Mouse (Mus musculus): ENCODE measurements at regions not wholly inside any gene's neighbourhood (a gene's known extent, or its start where the extent isn't known, plus 50 kb on each side); places are given as distances from the start of the nearest gene placed in this dataset.

DNA sequence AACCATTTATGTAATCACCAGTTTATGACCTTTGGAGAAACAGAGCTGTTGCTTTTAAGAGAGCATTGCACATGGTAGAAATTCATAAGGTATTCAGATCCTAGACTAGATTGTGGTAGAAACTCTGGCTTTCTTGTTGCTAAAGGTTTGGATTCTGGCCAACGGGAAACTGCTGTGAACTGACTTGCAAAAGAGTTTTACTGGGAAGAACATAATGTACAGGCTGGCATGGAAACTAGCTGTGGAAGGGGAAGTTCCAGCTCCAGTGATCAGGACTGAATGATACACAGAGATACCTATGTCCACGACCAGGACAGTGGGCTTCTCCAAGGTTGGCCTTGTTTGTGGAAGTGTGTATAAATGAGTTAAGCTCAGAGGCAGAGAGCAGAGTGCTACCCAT, 318.9 kb downstream of the Sv2b start:
- no peaks in the 10 kb centered on the region for H3K9me3 ChIP-seq (ENCODE audit: control insufficient read depth, insufficient read depth, low read depth, low read length)
- no peaks in the 10 kb centered on the region for H3K4me1 ChIP-seq (ENCODE audit: control insufficient read depth in 2 of 2, insufficient read depth in 2 of 2, low read length in 2 of 2, poor library complexity in 1 of 2)
- DNase-seq (ENCODE audit: low read depth, low spot score): no peak
- no peaks in the 10 kb centered on the region for H3K36me3 ChIP-seq (ENCODE audit: control insufficient read depth, insufficient read depth, low read length, poor library complexity, severe bottlenecking)
- no peak overlapping the region for H3K4me3 ChIP-seq (ENCODE audit: insufficient read depth in 1 of 2, low read depth in 1 of 2, low read length in 2 of 2, poor library complexity in 1 of 2, severe bottlenecking in 1 of 2)
- no peak for TF ChIP-seq MAFK (IDR thresholded peaks at IDR 0.05; ENCODE audit: insufficient read depth, low read depth, low read length)
- no peak for TF ChIP-seq ZC3H11A (IDR thresholded peaks at IDR 0.05; ENCODE audit: borderline replicate concordance, low read depth, low read length)
- TF ChIP-seq HCFC1 (IDR thresholded peaks at IDR 0.05; ENCODE audit: borderline replicate concordance, insufficient read depth, low read length): no peak
- no peak for TF ChIP-seq CHD2 (IDR thresholded peaks at IDR 0.05; ENCODE audit: low read depth, low read length)
- TF ChIP-seq ZNF384 (IDR thresholded peaks at IDR 0.05; ENCODE audit: low read depth, low read length): no peak
- in situ Hi-C loops (cut with MboI; ENCODE audit: low sequenced_read_pairs in 2 of 2, unreplicated experiment in 2 of 2): no loop called here
- H3K27ac ChIP-seq (ENCODE audit: insufficient read depth, low read depth, low read length, poor library complexity, severe bottlenecking): no peak overlapping the region
- H3K9ac ChIP-seq (ENCODE audit: insufficient read depth, low read depth, low read length, poor library complexity, severe bottlenecking): no peak overlapping the region

DNA sequence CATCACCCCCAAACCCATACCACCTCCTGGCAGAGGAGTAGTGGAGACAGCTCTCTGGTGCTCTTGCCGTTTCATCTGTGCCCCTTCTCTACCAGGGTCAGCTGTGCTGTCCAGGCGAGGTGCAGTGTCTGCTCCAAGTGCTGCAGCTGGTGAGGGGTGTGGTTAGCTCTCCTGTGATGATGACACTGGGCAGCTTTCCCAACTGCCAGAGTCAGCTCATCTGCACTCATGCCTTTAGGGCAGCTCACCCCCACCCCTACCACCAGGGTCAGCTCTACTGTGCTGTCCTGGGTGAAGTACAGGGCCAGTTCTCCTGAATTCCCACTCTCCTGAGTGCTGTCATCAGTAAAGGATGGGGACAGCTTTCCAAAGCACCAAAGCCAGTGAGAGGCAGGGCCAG, 329.6 kb downstream of the Sv2b start:
- no peak for TF ChIP-seq ZC3H11A (IDR thresholded peaks at IDR 0.05; ENCODE audit: borderline replicate concordance, low read depth, low read length)
- no peak for TF ChIP-seq ZNF384 (IDR thresholded peaks at IDR 0.05; ENCODE audit: low read depth, low read length)
- no peak for TF ChIP-seq HCFC1 (IDR thresholded peaks at IDR 0.05; ENCODE audit: borderline replicate concordance, insufficient read depth, low read length)
- no peak for TF ChIP-seq CHD2 (IDR thresholded peaks at IDR 0.05; ENCODE audit: low read depth, low read length)
- TF ChIP-seq MAFK (IDR thresholded peaks at IDR 0.05; ENCODE audit: insufficient read depth, low read depth, low read length): no peak
- no peaks in the 10 kb centered on the region for H3K36me3 ChIP-seq (ENCODE audit: control insufficient read depth, insufficient read depth, low read length, poor library complexity, severe bottlenecking)
- in situ Hi-C loops (cut with MboI; ENCODE audit: low sequenced_read_pairs in 2 of 2, unreplicated experiment in 2 of 2): no loop called here
- H3K4me3 ChIP-seq (ENCODE audit: insufficient read depth in 1 of 2, low read depth in 1 of 2, low read length in 2 of 2, poor library complexity in 1 of 2, severe bottlenecking in 1 of 2): no peak overlapping the region
- H3K27ac ChIP-seq (ENCODE audit: insufficient read depth, low read depth, low read length, poor library complexity, severe bottlenecking): no peak overlapping the region
- no peak for DNase-seq (ENCODE audit: low read depth, low spot score)
- no peaks in the 10 kb centered on the region for H3K4me1 ChIP-seq (ENCODE audit: control insufficient read depth in 2 of 2, insufficient read depth in 2 of 2, low read length in 2 of 2, poor library complexity in 1 of 2)
- no peak overlapping the region for H3K9ac ChIP-seq (ENCODE audit: insufficient read depth, low read depth, low read length, poor library complexity, severe bottlenecking)
- no peaks in the 10 kb centered on the region for H3K9me3 ChIP-seq (ENCODE audit: control insufficient read depth, insufficient read depth, low read depth, low read length)

DNA sequence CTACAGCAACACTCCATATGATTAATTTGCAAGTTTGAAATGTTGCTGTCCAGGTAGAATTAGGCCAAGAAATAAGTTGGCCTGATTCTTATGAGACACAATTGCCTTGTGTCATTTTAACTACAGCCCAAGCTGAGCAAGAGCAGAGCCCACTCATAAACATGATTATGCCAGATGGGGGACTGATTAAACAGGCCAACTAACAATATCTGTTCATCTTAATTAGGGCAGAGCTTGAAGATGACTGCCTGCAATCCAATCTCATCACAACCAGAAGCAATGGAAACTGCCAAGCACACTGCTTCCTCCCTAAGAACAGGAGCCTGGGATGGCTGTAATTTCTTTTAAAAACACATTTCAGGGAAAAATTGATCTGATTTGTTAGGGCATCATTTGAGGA, 333.1 kb downstream of the Sv2b start:
- TF ChIP-seq HCFC1 (IDR thresholded peaks at IDR 0.05; ENCODE audit: borderline replicate concordance, insufficient read depth, low read length): no peak
- no peak for TF ChIP-seq ZC3H11A (IDR thresholded peaks at IDR 0.05; ENCODE audit: borderline replicate concordance, low read depth, low read length)
- TF ChIP-seq MAFK (IDR thresholded peaks at IDR 0.05; ENCODE audit: insufficient read depth, low read depth, low read length): no peak
- Histone ChIP-seq H3K27ac (ENCODE audit: insufficient read depth, low read depth, low read length, poor library complexity, severe bottlenecking) (no peak overlapping the region), H3K4me1 (ENCODE audit: control insufficient read depth in 2 of 2, insufficient read depth in 2 of 2, low read length in 2 of 2, poor library complexity in 1 of 2) (no peaks in the 10 kb centered on the region), H3K9ac (ENCODE audit: insufficient read depth, low read depth, low read length, poor library complexity, severe bottlenecking) (no peak overlapping the region), H3K36me3 (ENCODE audit: control insufficient read depth, insufficient read depth, low read length, poor library complexity, severe bottlenecking) (no peaks in the 10 kb centered on the region), H3K9me3 (ENCODE audit: control insufficient read depth, insufficient read depth, low read depth, low read length) (no peaks in the 10 kb centered on the region), H3K4me3 (ENCODE audit: insufficient read depth in 1 of 2, low read depth in 1 of 2, low read length in 2 of 2, poor library complexity in 1 of 2, severe bottlenecking in 1 of 2) (no peak overlapping the region)
- no peak for DNase-seq (ENCODE audit: low read depth, low spot score)
- in situ Hi-C loops (cut with MboI; ENCODE audit: low sequenced_read_pairs in 2 of 2, unreplicated experiment in 2 of 2): no loop called here

DNA sequence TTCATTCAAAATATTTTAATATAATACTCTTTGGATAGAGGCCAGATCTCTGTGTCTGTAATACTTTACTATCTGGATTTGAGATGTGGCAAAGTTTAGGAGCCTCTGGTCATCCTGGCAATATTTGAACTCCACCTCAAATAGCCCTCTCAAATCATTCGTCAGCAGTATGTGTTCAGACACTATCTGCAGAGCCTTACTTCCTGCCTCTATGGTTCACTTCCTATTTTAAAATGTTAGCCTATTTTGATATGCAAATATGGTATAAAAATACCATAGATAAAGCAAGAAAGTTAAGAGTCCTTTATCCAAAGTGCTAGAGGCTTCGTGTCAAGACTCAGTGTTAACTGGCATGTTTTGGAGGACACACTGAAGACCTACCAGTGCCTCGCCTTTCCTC, 334.6 kb downstream of the Sv2b start:
- no peak overlapping the region for H3K4me3 ChIP-seq (ENCODE audit: insufficient read depth in 1 of 2, low read depth in 1 of 2, low read length in 2 of 2, poor library complexity in 1 of 2, severe bottlenecking in 1 of 2)
- no peak overlapping the region for H3K9ac ChIP-seq (ENCODE audit: insufficient read depth, low read depth, low read length, poor library complexity, severe bottlenecking)
- no peaks in the 10 kb centered on the region for H3K9me3 ChIP-seq (ENCODE audit: control insufficient read depth, insufficient read depth, low read depth, low read length)
- in situ Hi-C loops (cut with MboI; ENCODE audit: low sequenced_read_pairs in 2 of 2, unreplicated experiment in 2 of 2): no loop called here
- H3K4me1 ChIP-seq (ENCODE audit: control insufficient read depth in 2 of 2, insufficient read depth in 2 of 2, low read length in 2 of 2, poor library complexity in 1 of 2): no peaks in the 10 kb centered on the region
- TF ChIP-seq HCFC1 (IDR thresholded peaks at IDR 0.05; ENCODE audit: borderline replicate concordance, insufficient read depth, low read length): no peak
- no peak for TF ChIP-seq CHD2 (IDR thresholded peaks at IDR 0.05; ENCODE audit: low read depth, low read length)
- no peak for TF ChIP-seq ZNF384 (IDR thresholded peaks at IDR 0.05; ENCODE audit: low read depth, low read length)
- no peak for TF ChIP-seq ZC3H11A (IDR thresholded peaks at IDR 0.05; ENCODE audit: borderline replicate concordance, low read depth, low read length)
- no peak for TF ChIP-seq MAFK (IDR thresholded peaks at IDR 0.05; ENCODE audit: insufficient read depth, low read depth, low read length)
- no peak for DNase-seq (ENCODE audit: low read depth, low spot score)
- no peak overlapping the region for H3K27ac ChIP-seq (ENCODE audit: insufficient read depth, low read depth, low read length, poor library complexity, severe bottlenecking)
- no peaks in the 10 kb centered on the region for H3K36me3 ChIP-seq (ENCODE audit: control insufficient read depth, insufficient read depth, low read length, poor library complexity, severe bottlenecking)

DNA sequence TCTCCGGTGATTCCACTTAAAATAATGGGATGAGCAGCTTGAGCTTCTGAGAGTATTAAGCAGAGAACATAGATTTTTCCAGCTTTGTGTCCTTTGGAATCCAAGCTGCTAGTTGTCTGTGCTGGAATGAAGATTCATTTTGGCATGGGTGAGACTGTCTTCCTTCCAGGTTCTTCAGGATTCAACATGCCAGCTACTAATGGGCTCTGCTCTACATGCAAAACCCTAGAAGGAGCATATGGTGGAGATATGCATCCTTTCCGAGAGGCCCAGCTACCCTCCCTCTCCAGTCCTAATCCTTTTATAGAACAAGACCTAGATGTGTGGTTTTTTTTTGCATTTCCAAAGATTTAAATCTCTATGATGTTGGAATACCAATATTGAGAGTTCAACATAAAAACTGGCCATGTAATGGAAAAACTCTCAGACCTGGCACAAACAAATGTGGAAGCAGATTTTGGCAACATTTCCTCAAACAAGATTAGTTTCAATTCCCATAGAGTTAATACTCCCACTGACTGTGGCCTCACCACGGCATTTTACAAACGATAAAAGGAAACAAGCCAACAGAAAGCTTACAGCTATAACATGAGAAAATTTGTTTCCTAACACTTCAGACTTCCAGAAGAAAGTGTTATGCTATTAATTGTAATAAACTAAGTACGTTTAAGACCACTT, 364.5 kb downstream of the Sv2b start:
- in situ Hi-C loops (cut with MboI; ENCODE audit: low sequenced_read_pairs in 2 of 2, unreplicated experiment in 2 of 2): no loop called here
- no peak for DNase-seq (ENCODE audit: low read depth, low spot score)

More for the DNA sequence above, 364.5 kb downstream of the Sv2b start:
- Histone ChIP-seq H3K4me3 (ENCODE audit: insufficient read depth in 1 of 2, low read depth in 1 of 2, low read length in 2 of 2, poor library complexity in 1 of 2, severe bottlenecking in 1 of 2) (no peak overlapping the region), H3K27ac (ENCODE audit: insufficient read depth, low read depth, low read length, poor library complexity, severe bottlenecking) (no peak overlapping the region), H3K4me1 (ENCODE audit: control insufficient read depth in 2 of 2, insufficient read depth in 2 of 2, low read length in 2 of 2, poor library complexity in 1 of 2) (no peaks in the 10 kb centered on the region), H3K9ac (ENCODE audit: insufficient read depth, low read depth, low read length, poor library complexity, severe bottlenecking) (no peak overlapping the region), H3K36me3 (ENCODE audit: control insufficient read depth, insufficient read depth, low read length, poor library complexity, severe bottlenecking) (no peaks in the 10 kb centered on the region), H3K9me3 (ENCODE audit: control insufficient read depth, insufficient read depth, low read depth, low read length) (no peaks in the 10 kb centered on the region)
- TF ChIP-seq HCFC1 (IDR thresholded peaks at IDR 0.05; ENCODE audit: borderline replicate concordance, insufficient read depth, low read length): no peak
- no peak for TF ChIP-seq MAFK (IDR thresholded peaks at IDR 0.05; ENCODE audit: insufficient read depth, low read depth, low read length)
- TF ChIP-seq CHD2 (IDR thresholded peaks at IDR 0.05; ENCODE audit: low read depth, low read length): no peak
- TF ChIP-seq ZNF384 (IDR thresholded peaks at IDR 0.05; ENCODE audit: low read depth, low read length): no peak
- TF ChIP-seq ZC3H11A (IDR thresholded peaks at IDR 0.05; ENCODE audit: borderline replicate concordance, low read depth, low read length): no peak
